Mouse (Mus musculus): ENCODE data around the gene Snip1. TPM values are rescaled to one million over a fixed set of nuclear protein-coding genes. Genes with fewer than 3 reads are reported as not detected.
A peak's percentile ranks its signal among the peaks of the same experiment; 100 is the strongest.

Gene Snip1
- total RNA-seq (2022): 10 to 100 TPM; 12.0 to 15.5 (median 13.5) TPM

DNA sequence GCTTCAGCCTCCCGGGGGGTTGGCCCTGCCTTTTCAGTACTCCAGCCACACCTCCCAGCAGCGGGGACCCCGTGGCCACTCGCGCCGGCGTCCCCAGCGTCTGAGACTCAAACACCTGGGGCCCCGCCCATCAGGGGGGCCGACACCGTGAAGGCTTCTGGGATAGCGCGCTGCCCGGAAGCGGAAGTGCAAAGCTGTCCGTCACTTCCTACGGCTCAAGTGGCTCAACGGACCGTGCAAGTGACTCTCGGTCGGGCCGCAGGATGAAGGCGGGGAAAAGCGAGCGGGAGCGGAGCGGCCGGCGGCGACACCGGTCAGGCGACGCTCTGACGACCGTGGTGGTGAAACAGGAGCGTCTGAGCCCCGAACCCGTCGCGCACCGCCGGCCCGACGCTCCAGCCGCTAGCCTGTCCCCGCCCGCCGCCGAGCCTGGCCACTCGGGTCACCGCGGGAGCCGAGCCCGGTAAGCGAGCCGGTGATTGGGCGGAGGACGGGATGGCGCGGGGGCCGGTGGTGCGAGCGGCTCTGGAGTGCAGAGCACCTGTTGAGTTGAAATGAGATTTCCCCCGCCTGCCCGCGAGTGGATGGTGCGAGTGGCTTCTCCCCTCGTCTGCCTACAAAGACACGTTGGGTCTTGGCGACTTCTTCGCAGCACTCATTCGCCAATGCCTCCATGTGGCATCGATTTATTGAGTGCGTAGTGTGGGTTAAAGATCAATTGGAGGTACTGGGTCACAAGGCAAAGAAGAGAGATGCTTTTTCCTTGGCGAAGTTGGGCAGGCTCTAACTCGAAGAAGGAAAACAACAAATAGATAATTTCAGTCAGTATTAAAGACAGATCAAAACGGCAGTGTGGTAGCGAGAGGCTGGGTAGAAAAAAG, at the start of gene Snip1:
TSS of gene Snip1 (plus strand) at position 183 of the 881 bp plus-strand sequence.
- DNase-seq (ENCODE audit: low spot score in 2 of 2): peak; percentile 88 to 93

DNA sequence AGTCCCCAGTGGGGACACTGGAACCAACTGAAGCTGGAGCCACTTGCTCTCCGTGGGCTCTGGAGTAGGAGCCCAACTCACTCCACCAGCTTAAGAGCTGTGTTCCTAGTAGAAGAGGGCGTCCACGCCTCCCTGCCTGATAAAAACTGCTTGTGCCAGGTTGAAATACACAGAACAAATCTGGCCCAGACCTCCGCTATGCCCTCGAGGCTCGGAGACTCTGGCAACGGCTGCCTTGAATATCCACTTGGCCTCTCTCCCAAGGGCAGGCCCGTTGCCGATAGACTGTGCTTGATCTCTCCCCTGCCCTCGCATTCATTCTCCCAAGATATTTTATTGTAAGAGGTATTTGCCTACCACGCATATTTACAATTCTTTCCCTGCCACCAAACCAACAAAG, 49.0 kb upstream of the Snip1 start:
- DNase-seq (ENCODE audit: low spot score in 2 of 2): no peak

DNA sequence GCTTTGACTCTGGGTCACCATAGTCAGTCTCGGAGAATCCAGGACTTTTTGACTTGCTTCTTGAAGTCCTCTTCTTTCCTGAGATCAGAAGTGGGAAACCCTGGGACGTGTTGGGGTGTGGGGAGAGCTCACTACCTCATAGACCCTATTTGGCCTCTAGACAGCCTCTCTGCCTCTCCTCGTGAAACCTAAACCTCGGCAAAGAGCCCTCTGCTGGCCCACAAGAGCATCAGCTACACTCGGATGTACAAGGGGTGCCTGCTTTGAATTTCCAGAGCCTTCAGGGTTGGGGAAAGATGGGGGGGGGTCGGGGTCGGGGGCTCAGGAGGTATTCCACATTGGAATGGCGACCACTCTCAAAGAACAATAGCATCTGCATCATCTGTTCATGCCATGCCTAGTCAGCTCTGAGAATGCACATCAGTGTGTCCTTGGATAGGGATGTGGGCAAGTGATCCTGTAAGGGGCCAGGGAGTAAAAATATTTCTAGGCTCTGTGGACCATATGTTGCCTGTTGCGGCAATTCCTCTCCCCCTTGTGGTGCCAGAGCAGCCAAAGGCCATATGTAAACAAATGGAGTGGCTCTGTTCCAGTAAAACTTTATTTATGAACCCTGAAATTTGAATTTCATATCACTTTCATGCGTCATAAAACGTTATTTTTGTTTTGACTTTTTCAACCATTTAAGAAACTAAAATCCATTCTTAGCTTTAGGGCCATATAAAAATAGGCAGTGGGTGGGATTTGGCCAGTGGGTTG, 45.5 kb upstream of the Snip1 start:
- DNase-seq (ENCODE audit: low spot score in 2 of 2): peak in 1 of 2 experiments; percentile 29

DNA sequence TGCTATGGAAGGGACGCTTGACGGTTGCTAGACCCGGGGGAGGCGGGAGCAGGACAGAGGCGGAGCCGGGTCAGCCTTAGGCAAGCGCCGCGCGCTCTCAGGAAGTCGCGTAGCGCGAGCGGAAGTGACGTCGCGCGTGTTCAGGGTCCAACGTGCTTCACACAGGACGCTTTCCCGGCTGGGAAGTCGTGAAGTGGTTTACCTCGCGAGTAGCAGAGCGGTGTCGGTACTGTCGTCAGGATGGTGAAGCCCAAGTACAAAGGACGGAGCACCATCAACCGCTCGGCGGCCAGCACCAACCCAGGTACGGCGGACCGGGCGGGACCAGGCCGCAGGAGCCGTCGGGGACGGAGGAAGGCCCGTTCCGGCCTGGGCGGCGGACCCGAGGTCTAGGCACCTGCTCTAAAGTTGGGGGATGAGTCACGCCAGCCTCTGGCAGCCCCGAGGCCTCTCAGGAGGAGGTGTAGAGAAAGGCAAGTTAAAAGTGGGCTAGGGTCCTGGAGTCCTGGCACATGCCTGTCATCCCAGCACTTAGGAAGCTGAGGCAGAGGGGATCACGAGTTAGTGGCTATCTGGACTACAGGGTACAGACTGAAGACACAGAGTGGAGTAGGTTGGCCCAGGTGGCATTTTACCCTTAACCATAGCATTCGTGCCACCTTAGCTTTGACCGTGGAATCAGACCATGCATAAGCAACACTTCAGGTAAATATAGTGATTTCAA, 36.4 kb upstream of the Snip1 start:
- peak; percentile 84 to 88 for DNase-seq (ENCODE audit: low spot score in 2 of 2)

DNA sequence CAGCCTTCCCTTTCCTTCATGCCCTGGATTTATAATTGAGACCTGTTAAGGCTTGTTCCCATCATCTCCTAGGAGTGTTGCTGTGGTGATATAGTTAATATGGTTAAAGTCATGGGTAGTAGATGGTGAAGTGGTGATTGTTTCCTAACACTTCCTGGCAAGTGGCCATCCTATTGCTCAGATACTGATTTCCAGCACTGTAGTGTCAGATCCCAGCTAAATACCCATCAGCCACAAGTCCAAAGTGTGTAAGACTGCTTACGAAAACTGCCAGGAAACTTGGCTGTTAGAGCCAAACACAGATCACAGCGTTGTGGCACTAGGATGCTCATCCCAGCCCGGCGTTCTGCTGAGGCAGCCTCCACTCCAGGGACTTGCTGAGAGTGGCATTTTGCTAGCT, 32.1 kb upstream of the Snip1 start:
- no peak for DNase-seq (ENCODE audit: low spot score in 2 of 2)

DNA sequence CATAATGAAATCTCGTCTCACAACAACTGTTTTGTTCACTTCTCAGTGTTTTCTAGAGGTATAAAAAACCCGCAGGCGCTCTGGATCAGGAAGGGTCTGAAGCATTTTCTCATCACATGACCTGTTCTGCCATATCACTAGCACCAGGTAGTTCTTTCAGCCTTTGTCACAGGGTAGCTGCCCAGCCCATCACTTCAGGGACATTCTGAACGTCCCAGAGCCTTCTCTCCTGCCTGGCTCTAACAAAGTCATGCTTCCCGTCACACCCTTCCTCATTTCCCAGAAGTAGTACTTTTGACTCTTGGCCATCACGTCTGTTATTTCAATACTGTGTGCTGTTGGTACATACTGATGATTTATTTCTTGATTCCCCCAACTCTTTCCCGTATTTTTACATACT, 22.0 kb upstream of the Snip1 start:
- DNase-seq (ENCODE audit: low spot score in 2 of 2): no peak

DNA sequence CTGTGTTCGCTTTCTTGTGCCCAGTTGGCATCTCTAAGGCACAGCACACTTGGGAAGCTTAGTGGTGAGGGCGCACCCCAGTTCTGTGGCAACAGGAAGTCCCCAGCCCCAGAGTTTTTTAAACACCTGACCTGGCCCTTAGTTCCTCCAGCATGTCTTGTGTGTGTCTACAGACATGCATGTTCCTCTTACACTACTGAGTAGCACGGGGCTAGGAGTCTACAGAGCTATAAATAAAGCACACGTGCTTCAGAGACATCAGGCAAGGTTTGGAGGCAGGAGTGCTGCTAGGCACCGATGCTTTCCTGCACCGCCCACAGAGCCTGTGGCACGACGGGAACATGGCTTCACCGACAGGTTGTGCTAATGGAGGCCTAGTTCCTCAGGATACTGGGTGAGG, 11.1 kb upstream of the Snip1 start:
- no peak for DNase-seq (ENCODE audit: low spot score in 2 of 2)

DNA sequence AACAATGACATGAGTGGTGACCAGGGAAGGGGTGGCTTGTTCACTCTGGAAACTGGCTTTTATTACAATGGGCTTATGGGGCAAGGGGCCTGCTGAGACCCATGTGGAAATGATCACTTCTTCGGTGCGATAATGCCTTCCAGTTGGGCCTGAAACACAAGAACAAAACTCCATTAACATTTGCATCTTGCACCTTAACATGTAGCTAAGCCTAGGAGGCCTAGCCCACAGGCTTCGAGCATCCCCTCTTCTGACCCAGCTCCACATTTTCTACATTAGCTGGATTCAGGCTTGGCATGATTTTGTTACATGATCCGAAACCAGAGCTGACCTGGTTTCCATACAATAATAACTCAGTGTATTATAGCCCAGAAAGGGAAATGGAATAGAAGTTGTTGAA, 10.0 kb upstream of the Snip1 start:
- no peak for DNase-seq (ENCODE audit: low spot score in 2 of 2)

DNA sequence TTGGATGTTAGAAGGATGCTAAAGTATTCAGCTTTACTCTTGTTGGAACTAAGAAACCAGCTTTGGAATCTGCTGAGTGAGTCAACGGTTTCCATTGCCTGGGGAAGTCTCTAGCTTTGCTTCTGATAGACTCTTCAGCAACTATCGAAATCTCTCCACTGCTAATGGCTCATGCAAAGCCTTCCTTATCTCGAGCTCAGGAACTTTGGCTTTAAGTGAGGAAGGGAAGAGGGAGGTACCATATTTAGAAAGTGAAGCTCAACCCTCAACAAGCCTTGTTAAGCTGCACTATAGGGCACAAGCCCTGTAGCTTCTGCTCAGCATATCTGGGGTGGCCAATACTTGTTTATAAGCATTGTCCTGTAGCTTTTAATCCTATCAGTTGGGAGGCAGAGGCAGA, 9.2 kb upstream of the Snip1 start:
- no peak for DNase-seq (ENCODE audit: low spot score in 2 of 2)

DNA sequence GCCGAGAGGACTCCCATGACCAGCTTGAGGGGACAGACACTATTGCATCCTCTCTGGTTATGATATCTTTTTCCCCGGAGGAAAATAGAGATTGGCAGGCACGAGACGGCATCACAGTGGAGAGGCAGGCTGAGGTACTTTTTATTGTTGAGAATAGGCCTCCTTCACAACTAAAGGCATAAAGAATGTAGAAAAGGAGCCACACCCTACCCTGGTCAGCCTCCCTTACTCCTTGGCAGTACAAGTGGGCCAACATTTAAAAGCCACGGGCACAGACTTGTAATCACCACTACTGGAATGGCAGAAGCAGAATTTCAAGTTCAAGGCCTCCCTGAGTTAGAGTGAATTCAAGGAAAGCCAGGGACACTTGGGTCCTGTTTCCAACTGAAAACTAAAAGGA, 8.4 kb upstream of the Snip1 start:
- DNase-seq (ENCODE audit: low spot score in 2 of 2): no peak

DNA sequence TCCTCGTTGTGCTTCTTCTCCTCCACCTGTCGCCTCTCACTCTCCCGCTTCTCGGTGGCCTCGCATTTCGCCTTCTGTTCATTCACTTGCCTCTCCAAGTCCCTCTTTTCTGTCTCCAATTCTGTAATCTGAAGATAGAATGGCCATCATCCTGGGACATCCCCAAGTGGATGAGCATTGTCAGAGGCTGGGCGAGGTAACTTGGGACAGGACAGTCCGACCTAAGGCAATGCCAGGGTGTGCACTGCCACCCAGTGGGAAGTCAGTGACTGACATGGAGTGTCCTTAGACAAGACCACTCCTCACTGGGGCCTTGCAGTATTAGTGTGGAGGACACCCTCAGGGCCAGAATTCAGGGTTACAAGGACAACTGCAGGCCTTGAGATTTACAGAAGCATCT, 7.4 kb upstream of the Snip1 start:
- DNase-seq (ENCODE audit: low spot score in 2 of 2): peak; percentile 23 to 28

DNA sequence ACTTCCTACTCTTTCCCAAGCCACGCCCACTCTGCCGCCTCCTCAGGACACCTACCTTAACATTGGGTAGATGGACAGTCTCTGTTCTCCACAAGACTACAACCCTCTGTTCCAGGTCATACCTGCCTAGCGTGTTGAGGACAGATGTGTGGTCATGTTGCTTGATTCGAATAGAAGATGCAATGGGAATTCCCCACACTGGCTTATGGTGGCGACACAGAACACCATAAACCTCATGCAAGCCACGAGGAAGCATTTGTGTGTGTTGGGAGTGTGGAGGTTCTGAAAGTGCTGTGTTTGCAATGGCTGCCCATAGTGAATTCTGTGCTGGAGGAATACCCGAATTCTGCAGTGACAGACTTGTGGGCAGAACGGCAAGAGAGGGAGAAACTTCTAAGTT, 2.6 kb upstream of the Snip1 start:
- DNase-seq (ENCODE audit: low spot score in 2 of 2): no peak

DNA sequence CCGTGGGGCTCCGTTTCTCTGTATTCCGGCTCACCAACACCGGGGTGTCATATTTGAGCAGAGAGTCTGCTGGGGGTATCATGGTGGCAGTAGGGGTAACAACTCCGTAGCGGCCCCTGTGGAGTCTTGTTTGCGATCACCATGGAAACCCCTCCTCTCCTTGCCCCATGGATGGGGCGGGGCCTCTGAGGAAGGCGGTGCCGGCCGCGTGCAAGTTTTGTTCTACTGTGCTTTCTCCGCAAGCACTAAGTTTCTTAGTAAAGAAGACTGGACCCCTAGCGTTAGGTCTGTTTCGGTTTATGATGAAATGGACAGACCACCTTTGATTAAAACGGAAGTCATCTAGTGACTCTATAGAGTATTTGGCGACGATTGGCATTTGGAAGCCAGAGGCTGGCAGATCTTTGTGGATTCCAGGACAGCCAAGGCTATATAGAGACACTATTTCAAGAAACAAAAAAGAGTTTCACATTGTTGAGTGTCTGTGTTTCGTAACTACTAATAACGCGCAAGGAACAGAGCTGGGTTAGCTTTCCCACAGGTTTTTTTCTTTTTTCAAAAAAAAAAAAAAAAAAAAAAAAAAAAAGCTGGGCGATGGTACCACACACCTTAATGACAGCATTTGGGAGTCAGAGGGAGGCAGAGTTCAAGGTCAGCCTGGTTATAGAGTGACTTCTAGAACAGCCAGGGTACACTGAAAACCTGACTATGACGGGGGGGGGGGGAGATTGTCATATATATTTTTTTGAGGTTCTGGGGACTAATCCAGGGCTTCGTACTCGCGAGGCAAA, 760 bp upstream of the Snip1 start, which contains the start of gene Dnali1:
TSS of gene Dnali1 (minus strand) at position 187 of the 791 bp plus-strand sequence.
- no peak for DNase-seq (ENCODE audit: low spot score in 2 of 2)

DNA sequence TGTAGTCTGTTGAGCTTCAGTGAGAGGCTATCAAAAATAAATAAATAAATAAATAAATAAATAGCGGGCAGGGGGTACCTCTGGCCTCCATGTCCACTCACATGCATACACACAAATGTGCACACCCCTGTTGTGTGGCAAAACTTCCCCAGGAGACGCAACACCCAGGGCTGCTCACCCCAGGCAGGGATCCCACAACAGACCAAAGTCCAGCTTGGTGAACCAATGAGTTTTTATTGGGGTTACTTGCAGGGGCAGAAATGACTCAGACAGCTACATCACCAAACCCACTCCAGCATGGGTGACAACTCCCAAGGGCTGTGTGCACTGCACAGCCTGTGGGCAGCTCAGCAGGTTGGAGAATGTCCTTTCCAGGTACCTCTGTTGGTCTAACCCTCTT, 11.2 kb downstream of the Snip1 start:
- no peak for DNase-seq (ENCODE audit: low spot score in 2 of 2)

DNA sequence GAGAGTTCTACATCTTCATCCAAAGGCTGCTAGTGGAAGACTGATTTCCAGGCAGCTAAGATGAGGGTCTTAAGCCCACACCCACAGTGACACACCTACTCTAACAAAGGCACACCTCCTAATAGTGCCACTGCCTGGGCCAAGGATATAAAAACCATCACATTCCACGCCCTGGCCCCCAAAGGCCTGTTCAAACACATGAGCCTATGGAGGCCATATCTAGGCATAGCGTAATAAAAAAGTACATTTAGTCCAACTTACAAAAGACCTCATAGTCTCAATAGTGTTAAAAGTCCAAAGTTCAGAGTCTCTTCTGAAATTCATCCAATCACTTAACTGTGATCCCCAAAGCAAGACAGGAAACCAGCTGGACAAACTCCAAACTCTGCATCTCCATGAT, 12.2 kb downstream of the Snip1 start:
- DNase-seq (ENCODE audit: low spot score in 2 of 2): no peak

DNA sequence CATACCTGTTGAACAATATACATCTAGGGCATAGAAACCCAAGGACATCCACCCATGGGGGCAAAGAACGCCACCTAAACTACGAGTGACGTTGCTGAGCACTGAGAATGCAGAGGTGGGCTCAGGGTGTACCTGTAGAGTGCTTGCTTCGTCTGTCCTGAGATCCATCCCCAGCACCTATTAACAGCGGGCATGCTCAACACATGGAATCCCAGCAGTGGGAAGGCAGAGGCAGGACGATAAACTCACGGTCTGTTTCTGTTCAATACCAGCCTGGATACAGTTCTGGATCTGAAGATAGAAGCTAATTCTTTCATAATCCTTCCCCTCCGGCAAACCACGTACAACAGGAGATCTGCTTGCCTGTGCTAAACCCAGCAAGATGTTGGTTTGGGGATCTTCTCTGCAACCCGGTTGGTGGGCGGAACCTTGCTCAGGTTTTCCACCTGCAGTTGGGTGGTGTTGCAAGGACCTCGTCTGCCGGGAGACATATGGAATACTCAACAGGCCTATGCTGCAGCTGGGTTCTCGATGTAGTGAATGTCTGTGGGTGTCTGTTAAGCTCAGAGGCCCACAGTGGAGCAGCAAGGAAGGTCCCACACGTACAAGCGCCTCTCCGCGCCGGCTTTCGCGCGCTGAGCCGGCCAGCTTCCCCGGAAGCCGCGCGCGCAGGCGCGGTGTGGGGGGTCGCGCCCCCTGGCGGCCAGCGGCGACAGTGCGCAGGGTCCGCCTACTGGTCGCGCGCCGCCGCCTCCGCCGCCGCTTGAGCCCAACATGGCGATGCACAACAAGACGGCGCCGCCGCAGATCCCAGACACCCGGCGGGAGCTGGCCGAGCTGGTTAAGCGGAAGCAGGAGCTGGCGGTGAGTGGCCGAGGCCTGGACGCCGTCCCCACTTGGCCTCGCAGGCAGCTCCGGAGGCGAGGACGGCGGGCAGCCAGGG, 18.2 kb downstream of the Snip1 start, which contains the start of gene Meaf6:
TSS of gene Meaf6 (plus strand) at position 732 of the 943 bp plus-strand sequence.
- peak; percentile 86 for DNase-seq (ENCODE audit: low spot score in 2 of 2)

DNA sequence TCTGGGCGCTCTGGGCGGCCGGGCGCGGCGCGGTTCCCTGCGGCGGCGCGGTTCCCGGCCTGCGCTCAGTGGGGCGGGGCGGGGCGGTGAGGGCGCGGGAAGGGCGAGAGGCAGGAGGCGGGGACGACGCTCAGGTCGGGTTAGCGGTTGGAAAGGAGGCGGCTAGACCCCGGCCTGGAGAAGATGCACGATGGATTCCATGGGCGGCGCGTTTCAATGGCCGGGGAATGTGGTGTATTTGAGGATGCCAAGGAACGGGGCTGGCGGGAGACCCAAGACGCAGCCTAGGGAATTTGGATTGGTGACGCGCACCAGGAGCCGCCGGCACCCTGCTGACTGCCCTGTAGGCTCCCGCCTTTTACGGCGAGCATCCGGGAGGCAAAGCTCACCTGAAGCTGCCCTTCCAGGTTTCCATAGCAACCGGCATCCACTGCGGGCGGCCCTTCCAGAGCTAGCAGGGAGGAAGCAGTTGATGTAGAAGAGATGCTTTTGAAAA, 18.9 kb downstream of the Snip1 start:
- peak; percentile 64 to 84 for DNase-seq (ENCODE audit: low spot score in 2 of 2)

DNA sequence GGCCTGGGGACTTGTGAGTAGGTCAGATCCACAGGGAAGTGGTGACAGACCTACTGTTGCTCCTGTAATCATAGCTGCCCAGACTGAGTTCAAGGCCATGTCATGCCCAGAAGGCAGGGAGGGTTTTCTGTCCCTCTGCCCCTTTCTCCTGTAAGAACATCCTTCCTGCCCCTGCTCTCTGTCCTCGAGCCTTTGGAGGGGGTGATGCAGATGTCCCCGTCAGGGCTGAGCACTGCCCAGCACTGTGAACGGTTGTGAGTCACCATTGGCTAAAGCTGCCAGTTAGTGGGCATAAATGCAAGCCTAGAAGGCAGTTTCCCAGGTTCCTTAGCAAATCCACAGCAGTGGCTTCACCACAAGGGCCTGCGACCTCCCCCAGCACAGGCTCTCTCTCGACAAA, 26.6 kb downstream of the Snip1 start:
- no peak for DNase-seq (ENCODE audit: low spot score in 2 of 2)

DNA sequence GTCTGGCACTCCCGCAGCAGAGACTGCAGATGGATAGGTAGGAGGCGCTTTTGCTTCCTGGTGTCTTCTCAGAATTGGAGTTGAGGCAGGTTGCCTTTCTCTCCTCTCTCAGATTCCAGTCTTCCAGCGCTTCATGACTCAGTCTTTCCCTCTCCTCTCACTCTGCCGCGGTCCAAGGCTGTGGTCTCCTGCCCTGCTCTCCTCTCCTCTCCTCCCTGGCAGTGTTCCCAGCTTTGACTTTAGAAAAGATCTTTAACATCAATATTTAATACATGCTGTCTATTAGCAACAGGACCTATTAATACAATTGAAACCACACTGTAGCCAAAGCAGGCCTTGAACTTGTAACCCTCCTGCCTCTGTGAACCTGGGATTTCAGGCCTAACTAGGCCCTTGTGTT, 29.6 kb downstream of the Snip1 start:
- DNase-seq (ENCODE audit: low spot score in 2 of 2): no peak

DNA sequence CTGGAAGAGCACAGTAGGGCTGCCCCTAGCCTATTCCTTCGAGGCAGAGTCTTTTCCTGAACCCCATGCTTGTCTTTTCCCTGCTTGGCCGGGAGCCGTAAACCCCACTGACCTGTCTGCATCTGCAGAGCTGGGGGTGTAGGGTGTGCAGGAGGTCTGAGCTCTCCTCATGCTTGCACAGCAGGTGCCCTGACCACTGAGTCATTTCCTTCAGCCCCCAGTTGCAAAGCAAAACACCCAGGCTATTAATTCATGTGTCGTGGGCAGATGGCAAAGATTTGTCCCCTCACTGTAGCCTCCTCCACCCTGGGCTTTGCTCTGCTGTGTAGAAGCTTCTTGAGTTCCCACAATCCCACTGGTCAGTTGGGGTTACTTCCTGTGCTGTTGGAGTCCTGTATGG, 30.9 kb downstream of the Snip1 start:
- DNase-seq (ENCODE audit: low spot score in 2 of 2): no peak

All from left cerebral cortex, adult 8-10 months (tissue).